Mouse (Mus musculus) frontal cortex, postnatal 25 days (tissue): ENCODE measurements around the gene Magohb.
"Not testable (repeated sequence)": the region's sequence is repeated elsewhere in the genome, so short reads cannot be mapped to it uniquely, and the experiment has no call there.

ENCODE experiments used
- DNase-seq, 2 experiments: peaks; one replicate each; pipeline ENCODE4 v3.0.0; 2022; ENCODE audit warnings: low spot score in 2 of 2

Magohb gene

DNA sequence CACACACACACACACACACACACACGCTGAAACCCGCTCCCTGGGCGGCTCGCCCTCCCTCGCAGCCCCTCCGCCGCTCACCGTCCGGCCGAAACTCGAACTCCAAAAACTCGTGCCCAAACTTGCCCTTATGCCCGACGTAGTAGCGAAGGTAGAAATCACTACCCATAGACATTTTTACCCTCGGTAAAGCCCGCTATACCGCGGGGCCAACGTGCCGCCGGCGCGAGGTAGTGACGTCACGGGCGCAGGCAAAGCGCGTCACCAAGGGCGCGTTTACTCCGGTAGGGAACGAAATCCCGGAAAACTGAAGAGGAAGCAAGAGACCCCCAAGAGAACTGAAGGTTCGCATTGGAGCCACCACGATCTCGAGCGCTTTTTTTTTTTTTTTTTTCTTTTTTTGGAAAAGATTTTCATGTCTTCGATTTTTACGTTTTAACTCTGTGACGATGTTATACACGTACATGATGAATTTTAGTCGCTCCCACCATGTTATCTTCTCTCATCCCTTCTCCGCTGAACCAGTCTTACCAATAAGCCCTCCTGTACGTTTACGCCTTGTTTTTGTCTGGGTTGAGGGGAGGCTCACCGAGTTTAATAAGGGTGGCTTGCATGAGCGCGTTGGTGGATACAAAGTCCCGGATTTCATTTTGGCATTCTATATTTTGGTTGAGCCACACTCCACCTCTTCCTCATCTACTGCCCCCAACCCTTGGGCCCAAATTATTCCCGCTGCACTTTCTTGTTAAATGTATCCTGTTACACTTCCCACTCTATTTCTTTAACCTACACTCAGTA, at the start of gene Magohb:
Magohb (minus strand) TSS at position 254 of the 798 bp plus-strand sequence.
- DNase-seq: peak; percentile 77 to 80

DNA sequence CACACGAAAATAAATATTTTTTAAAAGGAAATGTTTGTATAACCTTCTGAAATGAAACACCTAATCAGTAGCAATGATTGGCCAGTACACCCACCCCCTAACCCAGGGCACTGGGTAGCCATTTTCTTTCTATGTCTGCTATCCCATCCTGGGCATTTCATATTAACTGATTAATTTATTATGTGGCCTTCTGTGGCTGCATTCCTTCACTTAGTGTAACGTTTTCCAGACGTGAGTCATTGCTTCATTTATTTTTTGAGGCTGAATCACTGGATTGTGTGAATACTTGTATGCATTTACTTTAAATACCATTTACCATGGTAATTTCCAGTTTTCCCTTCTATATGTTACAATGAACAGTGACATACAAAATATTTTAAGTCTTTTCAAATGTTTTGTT, 47.0 kb upstream of the Magohb start:
- no peak for DNase-seq

DNA sequence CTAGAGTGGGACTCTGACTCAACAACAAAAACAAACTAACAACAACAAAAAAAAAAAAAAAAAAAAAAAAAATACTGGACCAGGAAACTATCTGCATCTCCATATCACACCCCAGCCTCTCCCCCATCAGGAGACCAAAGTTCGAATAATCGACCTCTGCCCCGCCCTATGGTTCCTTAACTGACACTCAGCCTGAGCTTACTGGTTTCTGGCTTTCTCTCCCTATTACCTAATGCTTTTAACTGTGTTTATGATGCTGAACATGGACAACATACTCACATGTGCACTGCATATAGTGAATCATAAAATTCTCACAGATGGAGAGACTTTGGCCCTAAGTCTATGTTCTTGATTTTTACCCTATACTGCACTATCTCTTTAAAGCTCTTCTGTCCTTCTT, 46.3 kb upstream of the Magohb start:
- DNase-seq: no peak

- DNase-seq: no peak
These were observed 45.7 kb upstream of the Magohb start for GRCm38 (mm10) chr6:131338787-131339186.

GRCm38 (mm10) chr6:131327076-131327475, 34.0 kb upstream of the Magohb start:
- no peak for DNase-seq

GRCm38 (mm10) chr6:131321854-131322639, 29.0 kb upstream of the Magohb start:
- no peak for DNase-seq

GRCm38 (mm10) chr6:131316155-131317101, 23.4 kb upstream of the Magohb start:
- DNase-seq: no peak

DNA sequence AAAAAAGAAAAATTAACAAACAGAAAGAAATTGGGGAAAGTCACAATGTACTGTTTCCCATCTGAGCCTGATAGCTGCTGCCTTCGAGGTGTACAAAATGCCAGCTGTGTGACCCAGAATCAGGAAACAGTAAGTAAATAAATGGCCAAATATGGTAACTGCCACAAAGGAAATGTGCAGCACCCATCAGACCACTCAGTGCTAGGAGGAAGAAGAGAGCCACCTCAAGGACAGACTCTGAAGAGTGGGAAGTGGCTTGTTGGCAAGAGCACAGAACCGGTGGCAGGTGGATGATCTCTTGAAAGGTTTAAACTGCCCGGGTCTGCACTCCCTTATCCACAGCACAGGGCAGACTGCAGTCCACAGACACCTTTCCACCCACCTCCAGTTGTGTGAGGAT, 15.0 kb upstream of the Magohb start:
- DNase-seq: no peak

- DNase-seq: no peak
These were observed 11.7 kb upstream of the Magohb start for GRCm38 (mm10) chr6:131304776-131305175.

DNA sequence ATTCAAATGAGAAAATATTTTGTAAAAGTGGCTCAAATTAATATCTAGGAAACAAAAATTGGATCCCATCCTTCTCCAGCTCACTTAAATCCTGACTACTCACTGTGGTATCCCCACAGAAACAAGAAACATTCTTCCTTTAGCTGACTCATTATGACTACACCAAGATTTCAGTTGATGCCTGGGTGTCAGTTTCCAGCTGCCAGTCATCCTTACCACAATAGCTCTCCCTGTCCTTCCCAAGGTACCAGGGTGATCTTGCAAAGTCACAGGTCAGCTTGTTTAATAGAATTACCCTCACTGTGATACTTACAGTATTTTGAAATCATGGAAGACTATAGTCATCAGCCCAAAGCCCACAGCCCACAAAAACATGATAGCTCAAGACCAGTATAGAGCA, 5.5 kb upstream of the Magohb start:
- DNase-seq: no peak

DNA sequence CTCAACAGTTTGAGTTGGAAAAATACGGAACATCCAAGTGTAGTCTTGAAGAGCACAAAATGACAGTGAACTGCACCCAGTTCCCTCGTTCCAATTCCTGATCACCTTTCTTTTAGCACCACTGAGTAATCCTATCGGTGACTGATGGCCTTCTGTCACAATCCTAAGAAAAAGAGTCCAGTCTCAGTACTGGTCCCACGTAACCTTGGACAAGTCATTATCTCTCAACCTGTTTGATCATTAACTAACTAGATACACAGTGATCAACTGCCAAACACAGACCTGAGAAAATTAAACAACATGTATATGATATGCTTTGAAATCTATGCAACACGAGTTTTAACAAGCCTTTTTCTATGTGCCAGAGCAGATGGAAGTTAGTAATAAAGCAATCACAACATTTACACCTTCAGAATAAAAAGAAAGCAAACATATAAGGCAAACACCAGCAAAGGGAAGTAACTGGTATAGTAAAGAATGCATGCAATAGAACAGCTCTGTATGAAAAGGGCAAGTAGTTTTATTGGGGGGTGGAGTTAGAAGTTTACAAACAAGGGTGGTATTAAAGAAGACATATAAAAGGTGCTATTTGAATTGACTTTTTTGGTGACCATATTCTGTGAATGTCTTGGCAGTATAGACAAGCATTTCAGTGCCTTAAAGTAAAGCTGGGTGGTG, 1.5 kb upstream of the Magohb start:
- DNase-seq: no peak

- DNase-seq: no peak
These were observed 872 bp upstream of the Magohb start for GRCm38 (mm10) chr6:131293916-131294315.

DNA sequence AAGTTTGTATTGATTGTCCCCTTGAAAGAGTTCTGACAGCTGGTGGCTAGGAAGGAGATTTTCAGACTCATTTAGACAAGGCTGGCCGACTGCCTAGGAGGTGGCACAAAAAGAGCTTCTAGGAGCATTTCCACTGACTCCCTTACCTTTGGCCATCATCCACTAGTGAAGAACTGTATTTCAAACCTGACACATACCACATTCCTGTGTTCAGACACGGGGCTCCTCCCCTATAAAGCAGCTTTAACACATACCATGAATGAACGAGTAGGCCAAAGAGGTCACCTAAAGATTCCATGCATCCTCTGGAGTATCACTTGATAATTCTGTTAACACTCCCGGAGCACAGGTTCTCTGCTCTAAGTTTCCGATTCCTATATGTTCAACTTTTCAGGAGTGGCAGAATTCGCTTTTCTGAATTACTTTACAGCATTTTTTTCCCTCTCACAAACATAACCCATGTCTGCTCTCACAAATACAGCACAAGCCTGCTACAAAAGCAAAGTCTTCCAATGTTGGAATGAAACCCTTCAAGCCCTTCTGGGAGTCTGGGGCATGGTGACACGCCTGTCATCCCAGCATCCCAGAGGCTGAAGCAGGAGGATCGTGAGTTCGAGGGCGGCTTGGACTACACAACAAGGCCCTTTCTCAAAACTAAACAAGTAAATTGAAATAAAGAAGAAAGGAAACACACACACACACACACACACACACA, 611 bp downstream of the Magohb start:
- DNase-seq: no peak

- DNase-seq: no peak
These were observed 2.6 kb downstream of the Magohb start for GRCm38 (mm10) chr6:131290430-131290829.

DNA sequence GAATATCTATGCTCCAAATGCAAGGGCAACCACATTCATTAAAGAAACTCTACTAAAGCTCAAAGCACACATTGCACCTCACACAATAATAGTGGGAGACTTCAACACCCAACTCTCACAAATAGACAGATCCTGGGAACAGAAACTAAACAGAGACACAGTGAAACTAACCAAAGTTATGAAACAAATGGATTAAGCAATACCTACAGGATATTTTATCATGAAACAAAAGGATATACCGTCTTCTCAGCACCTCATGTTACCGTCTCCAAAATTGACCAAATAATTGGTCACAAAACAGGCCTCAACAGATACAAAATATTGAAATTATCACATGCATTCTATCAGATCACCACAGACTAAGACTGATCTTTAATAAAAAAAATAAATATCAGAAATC, 14.9 kb downstream of the Magohb start:
- DNase-seq: not testable (repeated sequence)

GRCm38 (mm10) chr6:131276659-131277058, 16.4 kb downstream of the Magohb start:
- DNase-seq: no peak

GRCm38 (mm10) chr6:131272311-131272710, 20.7 kb downstream of the Magohb start:
- DNase-seq: no peak

DNA sequence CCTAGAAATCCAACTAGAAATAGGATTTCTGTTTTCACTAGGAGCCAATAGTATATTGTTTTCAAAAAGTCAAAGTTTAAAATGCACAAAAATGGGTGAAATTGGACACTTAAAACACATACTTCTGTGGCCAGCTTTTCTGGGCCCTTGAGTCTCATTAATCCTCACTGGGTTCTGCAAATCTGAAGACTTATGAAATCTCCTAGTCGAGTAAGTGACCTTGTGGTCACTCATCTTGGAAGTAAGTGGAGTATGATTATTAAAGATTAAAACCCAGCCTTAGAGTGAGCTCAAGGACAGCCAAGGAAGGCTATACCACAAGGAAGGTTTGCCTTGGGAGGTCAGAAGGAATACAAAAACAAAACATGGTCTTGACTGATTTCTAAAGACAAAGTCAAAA, 22.7 kb downstream of the Magohb start:
- DNase-seq: no peak

- no peak for DNase-seq
These were observed 23.4 kb downstream of the Magohb start for GRCm38 (mm10) chr6:131269599-131269998.

DNA sequence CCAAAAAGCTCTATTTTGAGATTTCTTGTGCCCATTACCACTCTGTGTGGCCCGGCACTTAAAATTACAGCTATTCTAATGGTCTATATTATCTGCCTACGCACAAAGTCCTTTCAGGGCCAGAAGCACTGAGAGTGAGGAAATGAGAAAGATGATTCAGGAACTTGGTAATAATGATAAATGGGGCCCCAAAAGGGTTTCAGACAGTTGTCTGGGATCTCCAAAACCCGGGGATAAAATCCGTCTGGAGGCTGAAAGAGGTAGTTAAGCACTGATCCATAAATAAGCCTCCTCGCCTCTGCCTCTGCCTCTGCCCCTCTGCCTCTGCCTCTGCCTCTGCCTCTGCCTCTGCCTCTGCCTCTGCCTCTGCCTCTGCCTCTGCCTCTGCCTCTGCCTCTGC, 28.9 kb downstream of the Magohb start:
- no peak for DNase-seq

GRCm38 (mm10) chr6:131262778-131263177, 30.3 kb downstream of the Magohb start:
- DNase-seq: no peak
